Mouse (Mus musculus): ENCODE data around the gene Hcfc1r1. TPM values are rescaled to one million over a fixed set of nuclear protein-coding genes. Genes with fewer than 3 reads are reported as not detected.

The Hcfc1r1 gene
- polyA plus RNA-seq, 1 experiment = 516 TPM

DNA sequence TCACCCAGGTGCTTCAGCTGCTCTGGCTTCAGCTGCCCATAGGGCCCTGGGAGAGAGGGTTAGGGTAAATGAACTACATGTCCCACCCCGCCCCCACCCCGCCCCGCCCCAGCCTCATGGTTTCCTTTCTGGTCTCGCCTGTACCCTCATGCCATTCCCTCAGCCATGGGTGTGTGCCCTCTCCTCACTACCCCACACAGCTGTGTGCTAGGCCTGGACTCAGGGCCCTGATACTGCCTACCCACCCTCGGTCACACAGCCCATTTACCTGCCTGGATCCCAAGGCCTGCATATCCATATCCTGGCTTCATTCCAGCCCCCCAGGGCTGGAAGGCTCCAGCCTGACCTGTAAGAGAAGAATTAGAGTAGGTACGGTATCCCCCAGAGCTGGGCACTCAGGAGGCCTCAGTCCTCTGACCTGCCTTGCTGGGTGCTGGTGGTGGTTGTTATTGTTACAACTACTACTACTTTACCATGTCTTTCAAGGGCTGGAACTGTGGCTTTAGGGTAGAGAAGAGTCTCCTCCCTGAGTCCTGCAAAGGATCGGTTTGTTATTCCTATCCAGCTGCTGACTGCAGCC lies 32.2 kb downstream of the Hcfc1r1 start:
- no peaks in the 10 kb centered on the region; the same call in 1 of the 2 replicates for H3K4me1 ChIP-seq
- no peaks in the 10 kb centered on the region for H3K9me3 ChIP-seq
- peaks cover 65% of the 10 kb centered on the region for H3K27me3 ChIP-seq (replicated peaks)
- no peak overlapping the region for H3K4me3 ChIP-seq (replicated peaks)
- H3K36me3 ChIP-seq (replicated peaks; ENCODE audit: low read length) = no peaks in the 10 kb centered on the region
- TF ChIP-seq GATA1 (IDR thresholded peaks at IDR 0.05; ENCODE audit: borderline replicate concordance, low read length) (no peak), FLI1 (IDR thresholded peaks at IDR 0.05; ENCODE audit: low read length) (no peak)

- TF ChIP-seq FLI1 (IDR thresholded peaks at IDR 0.05; ENCODE audit: low read length) (no peak), GATA1 (IDR thresholded peaks at IDR 0.05; ENCODE audit: borderline replicate concordance, low read length) (no peak)
- Histone ChIP-seq H3K36me3 (replicated peaks; ENCODE audit: low read length) (no peaks in the 10 kb centered on the region), H3K9me3 (no peaks in the 10 kb centered on the region), H3K4me3 (replicated peaks) (no peak overlapping the region), H3K4me1 (no peaks in the 10 kb centered on the region), H3K27me3 (replicated peaks) (peaks cover 65% of the 10 kb centered on the region)
Measured at GRCm38 (mm10) chr17:23706212-23706611, 32.8 kb downstream of the Hcfc1r1 start.

DNA sequence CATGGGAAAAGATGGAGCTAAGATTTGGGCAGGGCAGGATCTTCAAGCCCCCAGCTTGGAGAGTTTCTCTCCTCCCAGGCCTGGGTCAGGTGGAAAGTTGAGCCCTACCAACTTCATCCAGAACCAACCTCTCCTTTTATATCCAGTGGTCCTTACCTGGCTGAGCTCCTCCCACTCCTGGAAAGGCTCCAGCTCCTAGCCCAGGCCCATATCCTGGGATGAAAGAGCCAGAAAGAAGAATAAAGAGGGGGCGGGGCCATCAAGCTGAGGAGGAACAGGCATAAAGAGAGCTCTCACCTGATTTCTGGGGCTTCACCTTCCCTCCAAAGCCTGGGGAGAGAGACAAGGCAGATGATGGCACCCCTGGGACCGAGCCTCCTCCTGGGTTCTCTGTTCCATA lies 43.6 kb downstream of the Hcfc1r1 start:
- no peaks in the 10 kb centered on the region for H3K9me3 ChIP-seq
- H3K27me3 ChIP-seq (replicated peaks) = peaks cover 73% of the 10 kb centered on the region
- H3K36me3 ChIP-seq (replicated peaks; ENCODE audit: low read length) = no peaks in the 10 kb centered on the region
- no peak overlapping the region for H3K4me3 ChIP-seq (replicated peaks)
- H3K4me1 ChIP-seq = peaks cover 6% of the 10 kb centered on the region; the same call in 1 of the 2 replicates
- TF ChIP-seq FLI1 (IDR thresholded peaks at IDR 0.05; ENCODE audit: low read length) = no peak

DNA sequence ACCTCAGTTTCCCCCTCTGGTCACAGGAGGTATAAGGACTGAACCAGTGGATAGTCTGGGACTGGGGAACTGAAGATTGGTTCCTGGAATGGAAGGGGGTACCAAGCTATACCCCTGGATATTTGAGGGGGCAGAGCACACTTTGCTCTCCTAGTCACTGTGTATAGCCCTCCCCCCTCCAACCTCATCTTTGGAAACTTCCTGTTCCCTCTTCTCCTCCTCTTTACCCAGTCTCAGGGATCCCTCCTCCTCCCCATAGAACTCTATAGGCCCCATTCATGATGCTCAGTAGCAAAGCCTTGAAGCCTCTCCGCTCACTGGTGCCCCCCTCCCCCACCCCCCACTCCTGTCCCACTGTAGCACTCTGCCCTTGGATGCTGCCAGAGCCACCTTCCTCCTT lies 46.1 kb downstream of the Hcfc1r1 start:
- no peaks in the 10 kb centered on the region for H3K36me3 ChIP-seq (replicated peaks; ENCODE audit: low read length)
- H3K27me3 ChIP-seq (replicated peaks) = peaks cover 58% of the 10 kb centered on the region
- TF ChIP-seq FLI1 (IDR thresholded peaks at IDR 0.05; ENCODE audit: low read length) = no peak
- TF ChIP-seq GATA1 (IDR thresholded peaks at IDR 0.05; ENCODE audit: borderline replicate concordance, low read length) = no peak
- no peak overlapping the region for H3K4me3 ChIP-seq (replicated peaks)
- H3K4me1 ChIP-seq = peaks cover 6% of the 10 kb centered on the region; the same call in 1 of the 2 replicates
- H3K9me3 ChIP-seq = no peaks in the 10 kb centered on the region

DNA sequence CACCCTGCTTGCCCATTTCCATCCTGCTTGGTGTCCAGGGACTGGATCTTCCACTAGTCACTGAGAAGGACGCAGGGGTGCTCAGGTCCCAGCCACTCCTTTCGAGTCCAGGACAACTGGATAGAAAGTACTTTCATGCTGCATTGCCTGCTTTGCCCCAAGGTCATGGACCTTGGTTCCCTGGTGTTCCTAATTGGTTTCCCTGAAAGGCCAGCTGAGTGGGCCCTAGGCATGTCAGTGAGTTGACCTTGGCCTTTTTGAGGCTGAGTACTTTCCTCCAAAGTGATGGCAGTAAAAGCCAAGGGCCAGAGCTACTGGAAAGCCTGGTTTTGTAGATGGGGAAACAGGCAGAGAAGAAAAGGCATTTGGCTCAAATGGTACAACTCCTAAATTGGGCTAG lies 48.5 kb downstream of the Hcfc1r1 start:
- Histone ChIP-seq H3K36me3 (replicated peaks; ENCODE audit: low read length) (no peaks in the 10 kb centered on the region), H3K9me3 (no peaks in the 10 kb centered on the region), H3K4me3 (replicated peaks) (no peak overlapping the region), H3K4me1 (peaks cover 20% of the 10 kb centered on the region), H3K27me3 (replicated peaks) (peaks cover 48% of the 10 kb centered on the region)
- no peak for TF ChIP-seq GATA1 (IDR thresholded peaks at IDR 0.05; ENCODE audit: borderline replicate concordance, low read length)
- no peak for TF ChIP-seq FLI1 (IDR thresholded peaks at IDR 0.05; ENCODE audit: low read length)

GRCm38 (mm10) chr17:23722376-23723125 lies 49.2 kb downstream of the Hcfc1r1 start, which contains the start of gene 1520401A03Rik:
TSS of gene 1520401A03Rik (minus strand) at chr17:23722783.
- Histone ChIP-seq H3K4me3 (replicated peaks) (no peak within 1 kb of the TSS), H3K9me3 (no peaks in the 10 kb centered on the region)
- TF ChIP-seq FLI1 (IDR thresholded peaks at IDR 0.05; ENCODE audit: low read length) (no peak), GATA1 (IDR thresholded peaks at IDR 0.05; ENCODE audit: borderline replicate concordance, low read length) (no peak)

More at GRCm38 (mm10) chr17:23722376-23723125, 49.2 kb downstream of the Hcfc1r1 start, which contains the start of gene 1520401A03Rik:
- H3K36me3 ChIP-seq (replicated peaks; ENCODE audit: low read length) = no peaks in the 10 kb centered on the region
- H3K27me3 ChIP-seq (replicated peaks) = peaks cover 43% of the 10 kb centered on the region
- H3K4me1 ChIP-seq = peaks cover 26% of the 10 kb centered on the region

Other genes starting within 250 kb of the Hcfc1r1 start
- 0.01 TPM in 1 of 2 replicates, not detected in the other for gene Vmn2r117, start 193.9 kb upstream of the Hcfc1r1 start, polyA plus RNA-seq (2012; ENCODE audit: insufficient read depth, low replicate concordance)
- gene Zfp213, start 109.4 kb upstream of the Hcfc1r1 start, polyA plus RNA-seq (2012; ENCODE audit: insufficient read depth, low replicate concordance) = 4.9 and 8.0 TPM in 2 replicates
- 0.96 TPM in 1 of 2 replicates, not detected in the other for gene Zfp13, start 74.1 kb upstream of the Hcfc1r1 start, polyA plus RNA-seq (2012; ENCODE audit: insufficient read depth, low replicate concordance)
- gene Zscan10, start 72.7 kb upstream of the Hcfc1r1 start, polyA plus RNA-seq (2012; ENCODE audit: insufficient read depth, low replicate concordance) = not detected in 2 replicates
- not detected in 2 replicates for gene Mmp25, start 28.3 kb upstream of the Hcfc1r1 start, polyA plus RNA-seq (2012; ENCODE audit: insufficient read depth, low replicate concordance)
- not detected in 2 replicates for gene Bicdl2, start 13.1 kb upstream of the Hcfc1r1 start, polyA plus RNA-seq (2012; ENCODE audit: insufficient read depth, low replicate concordance)
- 67.3 and 89.9 TPM in 2 replicates for gene Thoc6, start 286 bp downstream of the Hcfc1r1 start, polyA plus RNA-seq (2012; ENCODE audit: insufficient read depth, low replicate concordance)
- 3.1 TPM in 1 of 2 replicates, not detected in the other for gene Tnfrsf12a, start 3.9 kb downstream of the Hcfc1r1 start, polyA plus RNA-seq (2012; ENCODE audit: insufficient read depth, low replicate concordance)
- gene Cldn6, start 5.7 kb downstream of the Hcfc1r1 start, polyA plus RNA-seq (2012; ENCODE audit: insufficient read depth, low replicate concordance) = 0.48 TPM in 1 of 2 replicates, not detected in the other
- gene Cldn9, start 10.4 kb downstream of the Hcfc1r1 start, polyA plus RNA-seq (2012; ENCODE audit: insufficient read depth, low replicate concordance) = not detected in 2 replicates
- gene 1520401A03Rik, start 49.2 kb downstream of the Hcfc1r1 start, polyA plus RNA-seq (2012; ENCODE audit: insufficient read depth, low replicate concordance) = 0.22 TPM in 1 of 2 replicates, not detected in the other
- 43.9 and 71.2 TPM in 2 replicates for gene Pkmyt1, start 52.7 kb downstream of the Hcfc1r1 start, polyA plus RNA-seq (2012; ENCODE audit: insufficient read depth, low replicate concordance)
- 1.7 TPM in 1 of 2 replicates, not detected in the other for gene Paqr4, start 67.3 kb downstream of the Hcfc1r1 start, polyA plus RNA-seq (2012; ENCODE audit: insufficient read depth, low replicate concordance)
- not detected in 2 replicates for gene Kremen2, start 72.2 kb downstream of the Hcfc1r1 start, polyA plus RNA-seq (2012; ENCODE audit: insufficient read depth, low replicate concordance)
- gene Flywch1, start 98.0 kb downstream of the Hcfc1r1 start, polyA plus RNA-seq (2012; ENCODE audit: insufficient read depth, low replicate concordance) = 6.0 and 53.7 TPM in 2 replicates
- gene Flywch2, start 112.5 kb downstream of the Hcfc1r1 start, polyA plus RNA-seq (2012; ENCODE audit: insufficient read depth, low replicate concordance) = 17.2 and 29.2 TPM in 2 replicates
- gene Srrm2, start 116.9 kb downstream of the Hcfc1r1 start, polyA plus RNA-seq (2012; ENCODE audit: insufficient read depth, low replicate concordance) = 117 and 357 TPM in 2 replicates
- gene Elob, start 155.5 kb downstream of the Hcfc1r1 start, polyA plus RNA-seq (2012; ENCODE audit: insufficient read depth, low replicate concordance) = 484 and 719 TPM in 2 replicates
- gene Prss33, start 162.5 kb downstream of the Hcfc1r1 start, polyA plus RNA-seq (2012; ENCODE audit: insufficient read depth, low replicate concordance) = not detected in 2 replicates
- not detected in 2 replicates for gene Prss32, start 170.3 kb downstream of the Hcfc1r1 start, polyA plus RNA-seq (2012; ENCODE audit: insufficient read depth, low replicate concordance)
- gene Prss41, start 170.6 kb downstream of the Hcfc1r1 start, polyA plus RNA-seq (2012; ENCODE audit: insufficient read depth, low replicate concordance) = 0.28 TPM in 1 of 2 replicates, not detected in the other
- gene Prss21, start 194.5 kb downstream of the Hcfc1r1 start, polyA plus RNA-seq (2012; ENCODE audit: insufficient read depth, low replicate concordance) = not detected in 2 replicates
- not detected in 2 replicates for gene Dcpp1, start 207.3 kb downstream of the Hcfc1r1 start, polyA plus RNA-seq (2012; ENCODE audit: insufficient read depth, low replicate concordance)
- not detected in 2 replicates for gene Dcpp2, start 207.3 kb downstream of the Hcfc1r1 start, polyA plus RNA-seq (2012; ENCODE audit: insufficient read depth, low replicate concordance)
- gene Dcpp3, start 243.9 kb downstream of the Hcfc1r1 start, polyA plus RNA-seq (2012; ENCODE audit: insufficient read depth, low replicate concordance) = not detected in 2 replicates

All from megakaryocyte, embryonic 14.5 days (primary cell).